Mouse (Mus musculus) cerebellum, postnatal 25 days (tissue): Measurements from ENCODE around the gene Hdac8.
A peak's percentile ranks its signal among the peaks of the same experiment; 100 is the strongest.

Experiments
- DNase-seq, 2 experiments: peaks; one replicate each; pipeline ENCODE4 v3.0.0; 2021; ENCODE audit warnings: mixed read lengths in 2 of 2

Hdac8 gene

GRCm38 (mm10) chrX:102504644-102505481 is at the start of gene Hdac8:
TSS of gene Hdac8 (minus strand) at chrX:102505359.
- DNase-seq: peak; percentile 62 to 64

- no peak for DNase-seq
Observed at GRCm38 (mm10) chrX:102509205-102509604, 4.0 kb upstream of the Hdac8 start.

- no peak for DNase-seq
Observed at GRCm38 (mm10) chrX:102504179-102504578, 980 bp downstream of the Hdac8 start.

DNA sequence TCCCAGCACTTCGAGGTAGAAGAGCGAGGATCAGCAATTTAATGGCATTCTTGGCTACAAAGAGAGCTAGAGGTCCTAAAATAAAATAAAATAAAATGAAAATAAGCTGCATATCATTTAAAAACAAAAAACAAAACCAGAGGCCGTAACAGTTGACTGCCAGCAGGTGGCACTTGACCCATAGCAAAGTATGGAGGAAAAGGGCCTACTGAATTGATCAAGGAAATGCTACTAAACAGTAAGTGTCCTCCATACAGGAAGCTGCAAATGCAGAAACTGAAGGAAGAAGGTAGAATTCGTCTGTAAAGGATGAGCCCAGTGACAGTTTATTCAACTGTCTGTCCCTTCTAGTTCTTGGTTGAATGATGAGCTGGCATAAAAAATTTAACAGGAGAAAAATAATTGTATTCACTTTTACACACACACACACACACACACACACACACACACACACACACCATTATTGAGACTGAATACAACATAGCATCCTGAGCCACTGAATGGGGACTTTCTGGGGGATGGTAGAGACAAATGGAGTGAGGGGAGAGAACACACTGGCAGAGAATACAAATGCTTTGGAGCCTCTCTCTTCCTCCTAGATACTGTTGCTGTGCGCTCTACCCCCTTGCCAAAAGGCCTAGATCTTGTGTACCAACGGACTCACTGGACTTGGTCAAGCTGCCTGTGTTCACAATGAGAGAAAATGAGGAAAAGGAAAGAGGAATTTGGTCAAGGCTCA is 11.0 kb downstream of the Hdac8 start:
- DNase-seq: no peak

GRCm38 (mm10) chrX:102485575-102485974 is 19.6 kb downstream of the Hdac8 start:
- no peak for DNase-seq

- no peak for DNase-seq
Observed at GRCm38 (mm10) chrX:102479665-102480064, 25.5 kb downstream of the Hdac8 start.

DNA sequence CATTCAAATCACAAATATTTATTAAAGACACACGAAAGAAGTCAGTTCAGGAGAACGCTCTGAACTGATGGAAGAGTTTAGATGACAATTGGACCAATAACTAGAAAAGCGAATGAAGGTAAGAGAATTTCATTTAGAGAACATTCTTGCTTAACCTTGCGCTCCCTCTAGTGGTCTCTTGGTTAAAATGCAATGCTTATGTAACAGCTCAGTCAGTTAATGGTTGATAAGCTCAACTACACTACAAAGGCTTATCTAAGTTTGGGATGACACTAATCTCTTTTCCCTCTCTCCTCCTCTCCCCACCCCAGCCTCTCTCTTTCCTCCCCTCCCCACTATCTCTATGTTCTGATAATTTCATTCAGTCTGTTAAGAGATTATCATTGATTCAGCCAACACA is 26.2 kb downstream of the Hdac8 start:
- peak in 1 of 2 experiments; percentile 50 for DNase-seq

DNA sequence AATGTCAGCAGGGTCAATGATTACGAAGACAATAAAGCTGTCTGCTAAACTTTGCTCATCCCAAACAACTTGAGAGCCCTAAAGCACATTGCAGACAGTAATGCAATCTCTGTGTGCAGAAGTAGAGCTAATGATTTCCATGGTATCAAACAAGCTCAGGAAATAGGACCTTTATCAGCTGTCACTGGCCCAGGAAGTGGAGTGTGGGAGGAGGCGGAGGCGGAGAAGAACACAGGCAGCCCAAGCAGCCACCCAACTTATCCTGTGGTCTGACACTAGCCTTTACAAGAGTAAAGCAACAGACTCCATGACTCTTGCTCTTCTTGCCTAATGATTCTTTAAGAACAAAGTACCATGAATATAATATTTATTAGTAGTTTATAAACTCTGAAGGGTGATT is 26.7 kb downstream of the Hdac8 start:
- DNase-seq: no peak

- peak; percentile 78 to 86 for DNase-seq
Observed at GRCm38 (mm10) chrX:102476784-102477183, 28.4 kb downstream of the Hdac8 start.

DNA sequence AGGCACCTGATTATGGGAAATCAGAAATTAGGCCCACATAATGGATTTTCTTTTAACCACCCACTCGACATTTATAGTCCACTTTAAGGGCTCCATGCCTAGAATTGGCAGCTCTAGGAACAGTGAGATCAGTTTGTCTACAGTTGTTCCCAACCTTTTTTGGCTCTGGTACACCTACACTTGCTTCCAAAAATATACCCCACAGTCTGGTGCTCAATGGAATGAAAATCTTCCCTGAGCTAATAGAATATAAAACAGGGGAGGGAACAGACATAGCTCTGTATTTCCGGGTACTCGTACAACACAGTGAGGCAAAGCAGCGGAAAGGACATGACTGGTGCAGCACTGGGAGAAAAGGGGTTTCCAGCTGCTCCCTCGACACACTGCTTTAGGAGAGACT is 29.6 kb downstream of the Hdac8 start:
- no peak for DNase-seq

DNA sequence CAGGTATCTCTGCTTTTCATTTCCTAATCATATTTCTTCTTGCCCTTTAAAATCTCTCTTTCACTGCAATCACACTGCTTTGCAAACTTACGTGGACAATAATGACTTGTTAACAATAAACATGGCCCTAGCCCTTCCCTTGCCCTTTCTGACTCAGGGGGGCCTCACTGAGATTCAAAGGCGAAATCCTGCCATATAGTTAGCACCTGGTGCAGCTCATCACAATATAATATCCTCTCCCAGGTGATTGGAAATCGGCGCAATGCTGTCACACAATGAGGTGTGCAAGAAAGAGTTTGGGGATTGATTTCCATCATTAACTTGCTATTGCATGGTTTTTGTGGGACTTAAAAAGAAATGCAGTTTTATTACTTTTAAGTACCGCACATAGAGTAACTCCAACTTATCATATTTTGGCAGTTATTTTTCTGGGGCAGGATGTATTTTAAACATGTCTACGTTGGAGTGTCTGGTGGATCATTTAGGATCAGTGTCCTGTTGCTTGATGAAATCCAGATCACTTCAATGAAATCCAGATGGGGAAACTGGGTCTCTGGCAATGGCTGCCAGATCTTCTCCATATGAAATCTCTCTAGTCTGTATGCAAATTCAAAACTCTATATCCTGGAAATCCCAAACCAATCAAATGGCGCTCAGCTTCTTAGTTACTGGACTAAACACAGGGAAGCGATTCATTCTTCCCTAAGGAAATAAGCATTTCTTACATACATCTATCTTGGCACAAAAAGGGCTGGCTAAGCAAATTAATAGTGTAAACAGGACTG is 86.6 kb downstream of the Hdac8 start:
- DNase-seq: no peak

GRCm38 (mm10) chrX:102416972-102417371 is 88.2 kb downstream of the Hdac8 start:
- peak in 1 of 2 experiments; percentile 2 for DNase-seq

DNA sequence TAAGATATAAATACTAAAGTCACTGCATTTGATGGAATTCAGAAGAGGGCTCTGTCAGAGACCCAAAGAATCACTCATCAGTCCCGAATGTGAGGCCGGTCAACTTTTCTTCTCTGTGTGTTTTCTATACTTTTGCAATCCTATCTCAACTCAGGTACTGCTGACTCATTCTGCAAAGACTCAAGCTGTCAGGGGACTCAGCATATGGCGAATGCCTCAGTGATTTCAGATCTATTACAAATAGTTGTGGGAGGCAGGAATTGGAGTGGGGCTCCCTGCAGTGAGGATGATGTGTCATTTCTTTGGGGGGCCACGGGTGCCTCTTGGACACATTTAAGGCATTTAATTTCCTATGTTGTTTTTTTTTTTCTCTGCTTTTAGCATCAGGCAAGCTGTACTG is 88.8 kb downstream of the Hdac8 start:
- peak; percentile 7 to 37 for DNase-seq

DNA sequence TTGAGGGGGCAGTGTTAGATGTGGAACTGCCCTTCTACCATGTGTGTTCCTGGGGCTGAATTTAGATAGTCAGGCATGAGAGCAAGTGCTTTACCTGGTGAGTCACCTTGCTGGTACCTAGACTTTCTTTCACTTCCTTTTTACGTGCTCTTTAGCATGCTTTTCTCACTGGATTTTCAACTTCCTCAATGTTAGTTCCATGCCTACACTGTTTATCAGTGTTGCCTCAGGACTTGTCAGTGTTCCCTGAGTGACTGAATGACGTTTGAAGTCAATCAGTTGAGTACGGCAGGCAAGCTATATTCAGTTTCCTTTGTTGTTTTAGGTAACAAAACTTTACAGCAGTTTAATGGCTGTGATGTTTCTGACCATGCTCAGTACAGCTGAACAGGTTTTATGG is 120.4 kb downstream of the Hdac8 start:
- DNase-seq: no peak

- DNase-seq: no peak
Observed at GRCm38 (mm10) chrX:102383151-102383550, 122.0 kb downstream of the Hdac8 start.

- peak; percentile 78 to 86 for DNase-seq
Observed at GRCm38 (mm10) chrX:102366510-102366909, 138.6 kb downstream of the Hdac8 start.

DNA sequence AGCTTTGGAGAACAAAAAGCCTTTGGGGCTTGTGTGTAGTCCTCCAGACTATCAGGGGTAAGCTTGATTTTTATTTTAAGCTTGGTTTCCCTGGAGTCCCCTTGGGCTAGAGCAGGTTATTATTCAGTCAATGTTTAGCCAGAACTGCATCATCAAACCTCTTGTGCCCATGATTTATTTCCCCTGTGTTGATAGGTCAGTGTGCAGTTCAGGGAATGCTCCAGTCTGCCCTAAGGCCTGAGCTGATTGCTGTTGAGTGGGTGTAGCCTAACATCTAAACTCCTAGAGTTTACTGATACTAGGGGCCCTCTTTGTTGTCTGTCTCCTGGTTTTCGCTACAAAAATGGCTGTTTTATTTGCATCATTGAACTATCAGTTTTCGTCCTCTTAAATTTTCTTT is 142.9 kb downstream of the Hdac8 start:
- no peak for DNase-seq

- DNase-seq: no peak
Observed at GRCm38 (mm10) chrX:102353412-102353811, 151.7 kb downstream of the Hdac8 start.

DNA sequence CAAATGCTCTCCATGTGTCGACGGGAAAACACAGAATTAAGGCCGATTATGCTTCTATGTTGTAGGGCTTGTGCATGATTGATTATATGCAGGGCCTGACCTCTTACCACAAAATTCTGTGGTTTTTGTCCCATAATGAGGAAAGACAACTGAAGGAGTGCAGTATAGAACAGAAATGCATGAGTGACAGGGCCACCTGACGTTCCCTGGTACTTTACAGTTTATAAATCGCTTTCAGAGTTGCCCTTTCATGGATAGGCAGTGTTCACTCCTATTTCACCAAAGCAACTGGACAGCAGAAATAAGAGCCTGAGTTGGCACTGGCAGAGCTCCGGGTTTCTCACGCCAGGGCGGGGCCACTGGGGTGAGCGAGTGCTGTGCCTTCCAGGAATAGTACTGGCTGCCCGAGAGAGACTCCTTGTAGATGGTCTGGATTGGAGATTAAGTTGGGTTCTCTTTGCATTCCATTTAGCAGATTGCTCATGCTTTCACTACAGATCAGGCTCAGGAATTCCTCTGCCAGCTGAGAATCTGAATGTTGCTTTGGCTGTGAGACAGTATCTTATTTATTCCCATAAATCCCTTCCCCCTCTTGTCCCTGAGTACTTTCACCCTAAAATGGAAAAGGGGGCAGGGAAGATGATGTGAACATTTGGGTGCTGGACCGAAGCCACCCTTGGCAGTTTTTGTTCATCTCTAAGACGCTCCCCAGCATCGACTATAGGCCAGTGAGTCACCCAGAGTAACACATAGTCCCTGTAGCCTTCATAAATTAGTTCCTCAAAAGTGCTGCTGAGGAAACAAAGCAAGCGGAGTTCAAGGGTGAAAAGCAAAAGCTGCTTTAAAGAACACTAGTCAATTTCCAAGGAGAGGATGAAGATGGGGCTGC is 155.1 kb downstream of the Hdac8 start:
- DNase-seq: peak; percentile 53 to 71

GRCm38 (mm10) chrX:102348886-102349486 is 156.2 kb downstream of the Hdac8 start:
- DNase-seq: no peak

DNA sequence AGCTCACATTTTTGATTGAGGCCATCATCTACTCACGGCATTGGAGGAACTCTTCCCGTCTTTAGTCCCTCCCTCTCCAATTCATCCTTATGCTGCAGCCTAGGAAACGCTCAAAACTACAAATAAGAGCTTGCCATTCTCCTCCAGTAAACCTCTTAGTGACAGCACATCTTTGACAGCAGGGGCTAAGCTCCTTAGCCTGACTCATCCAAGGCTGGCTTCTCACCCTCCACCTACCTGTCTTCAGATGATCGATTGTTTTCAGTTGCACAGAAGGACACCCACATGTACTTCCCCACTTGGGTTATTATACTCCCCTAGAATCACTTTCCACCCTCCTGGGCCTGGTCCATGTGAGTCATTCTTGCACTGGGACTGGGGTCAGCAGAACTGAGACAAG is 163.5 kb downstream of the Hdac8 start:
- DNase-seq: no peak
